Mouse (Mus musculus) limb, embryonic 15.5 days (tissue): Measurements from ENCODE around the gene AI597479. TPM values are rescaled to one million over a fixed set of nuclear protein-coding genes. Genes with fewer than 3 reads are reported as not detected.
A peak's percentile ranks its signal among the peaks of the same experiment; 100 is the strongest.

Experiments
- ATAC-seq: fragments of 200-750 bp; cut with Nextera tagmentation; 2 replicates; pipeline ENCODE4 v1.8.0; 2017; ENCODE audit warnings: low read depth, moderate TSS enrichment; ENCODE audit not compliant: insufficient number of reproducible peaks, low FRiP score, low TSS enrichment
- H3K27ac ChIP-seq: fragments of 300-500 bp; sonication (generic); 2 replicates; pipeline ENCODE4 v1.5.1; 2015; ENCODE audit warnings: moderate library complexity, mild to moderate bottlenecking, inconsistent platforms
- H3K27me3 ChIP-seq: fragments of 300-500 bp; sonication (generic); 2 replicates; pipeline ENCODE4 v1.6.1; 2015; ENCODE audit warnings: inconsistent platforms
- H3K36me3 ChIP-seq: fragments of 300-500 bp; sonication (generic); 2 replicates; pipeline ENCODE4 v1.6.1; 2015; ENCODE audit warnings: inconsistent platforms
- H3K4me1 ChIP-seq: fragments of 300-500 bp; sonication (generic); 2 replicates; pipeline ENCODE4 v1.6.1; 2015; ENCODE audit warnings: inconsistent platforms
- H3K4me2 ChIP-seq: fragments of 300-500 bp; sonication (generic); 2 replicates; pipeline ENCODE4 v1.6.1; 2015; ENCODE audit warnings: mild to moderate bottlenecking, inconsistent platforms
- H3K4me3 ChIP-seq: fragments of 300-500 bp; sonication (generic); 2 replicates; pipeline ENCODE4 v1.5.1; 2015; ENCODE audit warnings: mild to moderate bottlenecking, inconsistent platforms
- H3K9ac ChIP-seq: fragments of 300-500 bp; sonication (generic); 2 replicates; pipeline ENCODE4 v1.6.1; 2015; ENCODE audit warnings: inconsistent platforms
- H3K9me3 ChIP-seq: fragments of 300-500 bp; sonication (generic); 2 replicates; pipeline ENCODE4 v1.6.1; 2016; ENCODE audit warnings: inconsistent platforms
- WGBS: fragments of 180-500 bp; shearing (Covaris S2); methylation state at CpG from one replicate; pipeline ENCODE4 v1.1.7; 2015; 5-methylcytosine and 5-hydroxymethylcytosine counted together
- polyA plus RNA-seq: library from polyadenylated mRNA; unstranded; fragments of >200 nt; fragmentation: Nextera tagmentation; extraction: Ambion mirVana; gene quantifications from 2 replicates; pipeline ENCODE4 v1.2.1, GENCODE M21; 2015

The AI597479 gene
- polyA plus RNA-seq, 1 experiment from 2014 or later, result 29.9 TPM

- H3K9ac ChIP-seq, result peak overlapping the region; percentile 88
- H3K27ac ChIP-seq, result peak overlapping the region; percentile 77; the same call in 1 of the 2 replicates
- ATAC-seq, result no peak
- H3K9me3 ChIP-seq, result no peaks in the 10 kb centered on the region
- WGBS, result 46% methylated on average over 13 of the region's 13 CpGs
- peaks cover 17% of the 10 kb centered on the region for H3K4me1 ChIP-seq
- peak overlapping the region; percentile 79 for H3K4me2 ChIP-seq
- no peaks in the 10 kb centered on the region for H3K27me3 ChIP-seq
- peak overlapping the region; percentile 75 for H3K4me3 ChIP-seq
- H3K36me3 ChIP-seq, result no peaks in the 10 kb centered on the region
Observed at GRCm38 (mm10) chr1:43091306-43092055, 7.0 kb upstream of the AI597479 start.

GRCm38 (mm10) chr1:43092056-43093015 lies 6.2 kb upstream of the AI597479 start:
- ATAC-seq, result peak; percentile 61
- Histone ChIP-seq H3K27ac (peak overlapping the region; percentile 77), H3K27me3 (no peaks in the 10 kb centered on the region), H3K9ac (peak overlapping the region; percentile 88), H3K4me1 (peaks cover 17% of the 10 kb centered on the region), H3K9me3 (no peaks in the 10 kb centered on the region), H3K4me3 (peak overlapping the region; percentile 75), H3K4me2 (peak overlapping the region; percentile 79), H3K36me3 (no peaks in the 10 kb centered on the region)
- under 1% methylated on average over 98 of the region's 102 CpGs for WGBS

- no peaks in the 10 kb centered on the region for H3K9me3 ChIP-seq
- H3K27ac ChIP-seq, result no peak overlapping the region
- no peak overlapping the region for H3K4me2 ChIP-seq
- no peak for ATAC-seq
- no peaks in the 10 kb centered on the region for H3K36me3 ChIP-seq
- no peaks in the 10 kb centered on the region for H3K27me3 ChIP-seq
- H3K9ac ChIP-seq, result no peak overlapping the region
- no peak overlapping the region for H3K4me3 ChIP-seq
- WGBS, result 87% methylated on average over 2 of the region's 2 CpGs
- H3K4me1 ChIP-seq, result peaks cover 18% of the 10 kb centered on the region
Observed at GRCm38 (mm10) chr1:43094206-43094605, 4.3 kb upstream of the AI597479 start.

GRCm38 (mm10) chr1:43108729-43109128 lies 10.2 kb downstream of the AI597479 start:
- Histone ChIP-seq H3K4me1 (no peaks in the 10 kb centered on the region), H3K4me3 (no peak overlapping the region), H3K27ac (no peak overlapping the region), H3K4me2 (no peak overlapping the region), H3K36me3 (peaks cover 58% of the 10 kb centered on the region), H3K27me3 (no peaks in the 10 kb centered on the region), H3K9me3 (no peaks in the 10 kb centered on the region), H3K9ac (no peak overlapping the region)
- WGBS, result 82% methylated on average over 2 of the region's 2 CpGs
- no peak for ATAC-seq

GRCm38 (mm10) chr1:43110556-43110955 lies 12.0 kb downstream of the AI597479 start:
- Histone ChIP-seq H3K27me3 (no peaks in the 10 kb centered on the region), H3K36me3 (peaks cover 65% of the 10 kb centered on the region), H3K9ac (no peak overlapping the region), H3K27ac (no peak overlapping the region), H3K4me3 (no peak overlapping the region), H3K4me2 (no peak overlapping the region), H3K4me1 (no peaks in the 10 kb centered on the region), H3K9me3 (no peaks in the 10 kb centered on the region)
- ATAC-seq, result no peak
- WGBS, result 52% methylated on average over 4 of the region's 4 CpGs

GRCm38 (mm10) chr1:43112882-43113281 lies 14.4 kb downstream of the AI597479 start:
- 92% methylated on average over 2 of the region's 2 CpGs for WGBS
- H3K9ac ChIP-seq, result no peak overlapping the region

GRCm38 (mm10) chr1:43117435-43117834 lies 18.9 kb downstream of the AI597479 start:
- Histone ChIP-seq H3K9ac (no peak overlapping the region), H3K27ac (no peak overlapping the region), H3K4me1 (no peaks in the 10 kb centered on the region), H3K4me2 (no peak overlapping the region), H3K4me3 (no peak overlapping the region), H3K9me3 (no peaks in the 10 kb centered on the region), H3K27me3 (no peaks in the 10 kb centered on the region), H3K36me3 (peaks cover 58% of the 10 kb centered on the region)
- WGBS, result 95% methylated on average over 8 of the region's 8 CpGs
- ATAC-seq, result no peak

More at GRCm38 (mm10) chr1:43112882-43113281, 14.4 kb downstream of the AI597479 start:
- peaks cover 71% of the 10 kb centered on the region for H3K36me3 ChIP-seq
- no peak overlapping the region for H3K4me3 ChIP-seq
- no peaks in the 10 kb centered on the region for H3K9me3 ChIP-seq
- no peaks in the 10 kb centered on the region for H3K4me1 ChIP-seq
- H3K27me3 ChIP-seq, result no peaks in the 10 kb centered on the region
- no peak overlapping the region for H3K4me2 ChIP-seq
- no peak overlapping the region for H3K27ac ChIP-seq
- no peak for ATAC-seq

- Histone ChIP-seq H3K9ac (no peak overlapping the region), H3K4me2 (no peak overlapping the region), H3K9me3 (no peaks in the 10 kb centered on the region), H3K36me3 (peaks cover 43% of the 10 kb centered on the region), H3K4me1 (no peaks in the 10 kb centered on the region), H3K27ac (no peak overlapping the region), H3K4me3 (no peak overlapping the region), H3K27me3 (no peaks in the 10 kb centered on the region)
- ATAC-seq, result no peak
- 96% methylated on average over 5 of the region's 5 CpGs for WGBS
Observed at GRCm38 (mm10) chr1:43120950-43121349, 22.4 kb downstream of the AI597479 start.

GRCm38 (mm10) chr1:43122616-43123015 lies 24.1 kb downstream of the AI597479 start:
- Histone ChIP-seq H3K36me3 (peaks cover 33% of the 10 kb centered on the region), H3K4me1 (no peaks in the 10 kb centered on the region), H3K4me2 (no peak overlapping the region), H3K27ac (no peak overlapping the region), H3K27me3 (no peaks in the 10 kb centered on the region), H3K9me3 (no peaks in the 10 kb centered on the region), H3K4me3 (no peak overlapping the region), H3K9ac (no peak overlapping the region)
- ATAC-seq, result no peak
- WGBS, result 86% methylated on average over 2 of the region's 2 CpGs

GRCm38 (mm10) chr1:43124726-43125125 lies 26.2 kb downstream of the AI597479 start:
- H3K27ac ChIP-seq, result no peak overlapping the region
- H3K4me2 ChIP-seq, result no peak overlapping the region
- H3K27me3 ChIP-seq, result no peaks in the 10 kb centered on the region
- peaks cover 26% of the 10 kb centered on the region; the same call in 1 of the 2 replicates for H3K36me3 ChIP-seq
- H3K4me3 ChIP-seq, result no peak overlapping the region
- WGBS, result 66% methylated on average over 4 of the region's 4 CpGs
- peaks cover 3% of the 10 kb centered on the region; the same call in 1 of the 2 replicates for H3K4me1 ChIP-seq
- H3K9ac ChIP-seq, result no peak overlapping the region
- ATAC-seq, result no peak
- no peaks in the 10 kb centered on the region for H3K9me3 ChIP-seq

- peaks cover 3% of the 10 kb centered on the region; the same call in 1 of the 2 replicates for H3K4me1 ChIP-seq
- no peak overlapping the region for H3K27ac ChIP-seq
- no peak overlapping the region for H3K4me2 ChIP-seq
- H3K9ac ChIP-seq, result no peak overlapping the region
- no peaks in the 10 kb centered on the region for H3K27me3 ChIP-seq
- H3K4me3 ChIP-seq, result no peak overlapping the region
- no peak for ATAC-seq
- peaks cover 20% of the 10 kb centered on the region; the same call in 1 of the 2 replicates for H3K36me3 ChIP-seq
- no peaks in the 10 kb centered on the region for H3K9me3 ChIP-seq
Observed at GRCm38 (mm10) chr1:43127196-43127595, 28.7 kb downstream of the AI597479 start.
